Mouse (Mus musculus): ENCODE results near the gene Kremen2. TPM values are rescaled to one million over a fixed set of nuclear protein-coding genes. Genes with fewer than 3 reads are reported as not detected.
"Not testable (repeated sequence)": the region's sequence is repeated elsewhere in the genome, so short reads cannot be mapped to it uniquely, and the experiment has no call there.

Kremen2 gene
- polyA plus RNA-seq, 1 experiment from 2014 or later = 0.67 TPM

DNA sequence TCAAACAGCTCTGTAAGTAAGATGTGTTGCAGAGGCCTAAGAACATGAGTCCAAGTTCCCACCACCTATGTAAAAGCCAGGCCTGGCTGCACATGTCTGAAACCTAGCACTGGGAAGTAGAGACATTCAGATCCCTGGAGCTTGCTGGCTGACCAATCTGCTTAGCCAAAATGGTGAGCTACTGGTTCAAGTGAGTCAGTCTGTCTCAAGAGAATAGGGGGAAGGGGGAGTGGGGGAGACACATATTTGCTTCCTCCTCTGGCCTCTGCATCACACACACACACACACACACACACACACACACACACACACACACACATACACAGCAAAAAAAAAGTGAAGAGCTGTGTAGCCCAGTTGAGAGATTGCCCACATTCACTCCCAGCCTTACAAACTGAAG, 37.7 kb upstream of the Kremen2 start:
- H3K9me3 ChIP-seq (replicated peaks; ENCODE audit: control insufficient read depth, low read length) = no peaks in the 10 kb centered on the region
- no peaks in the 10 kb centered on the region for H3K36me3 ChIP-seq (ENCODE audit: control insufficient read depth, insufficient read depth, low read length)
- no peak for ATAC-seq (ENCODE audit: insufficient read depth, low FRiP score)
- no peak overlapping the region for H3K9ac ChIP-seq (ENCODE audit: low read length)
- H3K4me1 ChIP-seq (ENCODE audit: control insufficient read depth, insufficient read depth, low read length) = peaks cover 7% of the 10 kb centered on the region
- no peaks in the 10 kb centered on the region for H3K27me3 ChIP-seq (ENCODE audit: control insufficient read depth, insufficient read depth, low read length)
- H3K4me2 ChIP-seq (ENCODE audit: low read depth, low read length) = no peak overlapping the region
- no peak overlapping the region for H3K4me3 ChIP-seq (replicated peaks; ENCODE audit: low read length)
- no peak overlapping the region for H3K27ac ChIP-seq (ENCODE audit: low read length)

GRCm38 (mm10) chr17:23778447-23778846, 32.8 kb upstream of the Kremen2 start:
- Histone ChIP-seq H3K4me2 (ENCODE audit: low read depth, low read length) (no peak overlapping the region), H3K4me3 (replicated peaks; ENCODE audit: low read length) (no peak overlapping the region), H3K36me3 (ENCODE audit: control insufficient read depth, insufficient read depth, low read length) (no peaks in the 10 kb centered on the region), H3K9me3 (replicated peaks; ENCODE audit: control insufficient read depth, low read length) (no peaks in the 10 kb centered on the region), H3K4me1 (ENCODE audit: control insufficient read depth, insufficient read depth, low read length) (no peaks in the 10 kb centered on the region), H3K9ac (ENCODE audit: low read length) (no peak overlapping the region), H3K27me3 (ENCODE audit: control insufficient read depth, insufficient read depth, low read length) (no peaks in the 10 kb centered on the region), H3K27ac (ENCODE audit: low read length) (no peak overlapping the region)
- ATAC-seq (ENCODE audit: insufficient read depth, low FRiP score) = no peak
- 30% methylated on average over 2 of the region's 2 CpGs for WGBS

GRCm38 (mm10) chr17:23777141-23777540, 31.5 kb upstream of the Kremen2 start:
- WGBS = 67% methylated on average over 2 of the region's 2 CpGs

GRCm38 (mm10) chr17:23776216-23776615, 30.6 kb upstream of the Kremen2 start:
- Histone ChIP-seq H3K27me3 (ENCODE audit: control insufficient read depth, insufficient read depth, low read length) (no peaks in the 10 kb centered on the region), H3K9ac (ENCODE audit: low read length) (no peak overlapping the region), H3K9me3 (replicated peaks; ENCODE audit: control insufficient read depth, low read length) (no peaks in the 10 kb centered on the region), H3K27ac (ENCODE audit: low read length) (no peak overlapping the region), H3K4me1 (ENCODE audit: control insufficient read depth, insufficient read depth, low read length) (no peaks in the 10 kb centered on the region), H3K36me3 (ENCODE audit: control insufficient read depth, insufficient read depth, low read length) (no peaks in the 10 kb centered on the region), H3K4me3 (replicated peaks; ENCODE audit: low read length) (no peak overlapping the region), H3K4me2 (ENCODE audit: low read depth, low read length) (no peak overlapping the region)
- ATAC-seq (ENCODE audit: insufficient read depth, low FRiP score) = no peak
- 80% methylated on average over 10 of the region's 10 CpGs for WGBS

More at GRCm38 (mm10) chr17:23777141-23777540, 31.5 kb upstream of the Kremen2 start:
- H3K36me3 ChIP-seq (ENCODE audit: control insufficient read depth, insufficient read depth, low read length) = no peaks in the 10 kb centered on the region
- H3K4me1 ChIP-seq (ENCODE audit: control insufficient read depth, insufficient read depth, low read length) = no peaks in the 10 kb centered on the region
- H3K4me2 ChIP-seq (ENCODE audit: low read depth, low read length) = no peak overlapping the region
- H3K4me3 ChIP-seq (replicated peaks; ENCODE audit: low read length) = no peak overlapping the region
- H3K27ac ChIP-seq (ENCODE audit: low read length) = no peak overlapping the region
- no peaks in the 10 kb centered on the region for H3K9me3 ChIP-seq (replicated peaks; ENCODE audit: control insufficient read depth, low read length)
- no peak overlapping the region for H3K9ac ChIP-seq (ENCODE audit: low read length)
- no peak for ATAC-seq (ENCODE audit: insufficient read depth, low FRiP score)
- no peaks in the 10 kb centered on the region for H3K27me3 ChIP-seq (ENCODE audit: control insufficient read depth, insufficient read depth, low read length)

- H3K9ac ChIP-seq (ENCODE audit: low read length) = no peak overlapping the region
Measured at GRCm38 (mm10) chr17:23774090-23774489, 28.5 kb upstream of the Kremen2 start.

DNA sequence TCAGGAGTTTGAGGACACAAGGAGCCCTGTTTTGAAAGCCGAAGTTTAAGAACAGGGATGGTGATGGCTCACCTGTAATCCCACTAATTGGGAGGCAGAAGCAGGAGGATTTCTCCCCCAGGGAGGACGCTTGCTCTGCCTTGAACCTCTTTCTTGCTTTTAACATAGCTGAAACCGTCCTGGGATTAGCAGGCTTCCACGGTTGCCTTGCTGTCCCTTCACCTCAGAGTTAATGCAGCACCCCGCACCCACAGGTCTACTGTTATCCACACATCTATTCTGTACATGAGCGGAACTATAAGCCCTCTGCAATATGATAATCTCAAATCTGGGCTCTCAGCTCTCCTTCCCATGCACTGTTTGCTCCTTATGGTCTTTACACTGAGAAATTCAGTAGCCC, 28.0 kb upstream of the Kremen2 start:
- Histone ChIP-seq H3K27ac (ENCODE audit: low read length) (no peak overlapping the region), H3K9ac (ENCODE audit: low read length) (0 out of 2 replicates have a peak overlapping the region, but pooled peaks have one; percentile 14), H3K4me1 (ENCODE audit: control insufficient read depth, insufficient read depth, low read length) (0 out of 2 replicates have a peak, but pooled peaks cover 4% of the 10 kb centered on the region), H3K4me3 (replicated peaks; ENCODE audit: low read length) (no peak overlapping the region), H3K9me3 (replicated peaks; ENCODE audit: control insufficient read depth, low read length) (no peaks in the 10 kb centered on the region), H3K27me3 (ENCODE audit: control insufficient read depth, insufficient read depth, low read length) (no peaks in the 10 kb centered on the region), H3K36me3 (ENCODE audit: control insufficient read depth, insufficient read depth, low read length) (no peaks in the 10 kb centered on the region), H3K4me2 (ENCODE audit: low read depth, low read length) (no peak overlapping the region)
- 62% methylated on average over 6 of the region's 6 CpGs for WGBS
- ATAC-seq (ENCODE audit: insufficient read depth, low FRiP score) = no peak

More at GRCm38 (mm10) chr17:23774090-23774489, 28.5 kb upstream of the Kremen2 start:
- Histone ChIP-seq H3K4me1 (ENCODE audit: control insufficient read depth, insufficient read depth, low read length) (0 out of 2 replicates have a peak, but pooled peaks cover 4% of the 10 kb centered on the region), H3K27ac (ENCODE audit: low read length) (no peak overlapping the region), H3K9me3 (replicated peaks; ENCODE audit: control insufficient read depth, low read length) (no peaks in the 10 kb centered on the region), H3K4me3 (replicated peaks; ENCODE audit: low read length) (no peak overlapping the region), H3K27me3 (ENCODE audit: control insufficient read depth, insufficient read depth, low read length) (no peaks in the 10 kb centered on the region), H3K4me2 (ENCODE audit: low read depth, low read length) (no peak overlapping the region; the same call in 1 of the 2 replicates), H3K36me3 (ENCODE audit: control insufficient read depth, insufficient read depth, low read length) (no peaks in the 10 kb centered on the region)
- peak; percentile 53; the same call in 1 of the 2 replicates for ATAC-seq (ENCODE audit: insufficient read depth, low FRiP score)
- 4% methylated on average over 12 of the region's 12 CpGs for whole genome bisulfite sequencing

DNA sequence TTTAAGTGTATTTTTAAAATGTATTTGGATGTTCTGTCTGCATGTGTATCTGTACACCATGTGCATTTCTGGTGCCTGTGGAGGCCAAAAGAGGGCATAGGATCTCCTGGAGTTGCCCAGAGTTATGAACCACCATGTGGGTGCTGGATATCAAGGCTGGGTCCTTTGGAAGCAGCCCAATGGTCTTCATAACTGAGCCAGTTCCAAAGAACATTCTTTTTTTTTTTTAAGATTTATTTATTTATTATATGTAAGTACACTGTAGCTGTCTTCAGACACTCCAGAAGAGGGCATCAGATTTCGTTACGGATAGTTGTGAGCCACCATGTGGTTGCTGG, 26.6 kb upstream of the Kremen2 start:
- whole genome bisulfite sequencing = 84% methylated on average over 2 of the region's 2 CpGs
- not testable (repeated sequence) for H3K9ac ChIP-seq (ENCODE audit: low read length); H3K27ac ChIP-seq (ENCODE audit: low read length); H3K4me2 ChIP-seq (ENCODE audit: low read depth, low read length); H3K4me1 ChIP-seq (ENCODE audit: control insufficient read depth, insufficient read depth, low read length); H3K27me3 ChIP-seq (ENCODE audit: control insufficient read depth, insufficient read depth, low read length); H3K4me3 ChIP-seq (replicated peaks; ENCODE audit: low read length); H3K9me3 ChIP-seq (replicated peaks; ENCODE audit: control insufficient read depth, low read length); ATAC-seq (ENCODE audit: insufficient read depth, low FRiP score); H3K36me3 ChIP-seq (ENCODE audit: control insufficient read depth, insufficient read depth, low read length)

DNA sequence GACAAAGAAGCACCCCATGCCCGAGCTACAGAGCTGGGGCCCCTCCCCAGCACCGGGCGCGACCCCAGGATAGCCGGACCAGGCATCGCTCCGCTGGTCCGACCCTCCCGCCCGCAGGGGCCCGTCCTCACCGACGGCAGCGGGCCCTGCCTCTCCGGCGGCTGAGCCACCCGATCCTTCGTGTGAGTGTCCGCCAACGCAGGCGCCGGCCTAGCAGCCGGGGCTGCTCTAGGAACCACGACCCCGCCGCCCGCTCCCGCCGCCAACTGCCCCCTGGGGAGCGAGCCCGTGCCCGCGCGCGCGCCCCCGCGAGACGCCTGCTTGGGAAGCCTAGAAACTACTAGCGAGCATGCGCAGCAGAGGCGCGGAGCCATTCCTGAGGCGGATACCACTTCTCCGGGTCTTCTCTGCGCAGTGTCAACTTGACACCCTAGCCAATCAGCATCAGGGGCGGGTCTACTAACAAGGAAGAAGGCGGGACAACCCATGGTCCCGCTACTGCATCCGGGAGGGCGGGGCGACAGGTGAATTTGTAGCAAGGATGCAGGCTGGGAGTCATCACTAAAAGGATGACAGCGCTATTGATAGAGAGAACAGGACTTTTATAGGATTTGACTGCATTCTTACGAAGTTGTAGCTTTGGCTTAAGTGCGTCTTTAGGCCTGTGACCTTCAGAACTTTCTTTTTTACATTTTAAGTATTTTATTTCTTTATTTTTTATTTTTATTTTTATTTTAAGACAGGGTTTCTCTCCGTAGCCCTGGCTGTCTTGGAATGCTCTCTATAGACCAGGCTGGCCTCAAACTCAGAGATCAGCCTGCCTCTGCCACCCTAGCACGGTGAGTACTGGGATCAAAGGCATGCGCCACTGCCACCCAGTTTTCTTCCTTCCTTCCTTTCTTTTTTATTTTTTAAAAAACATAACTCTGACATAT, 25.9 kb upstream of the Kremen2 start, which contains the start of gene Flywch1:
TSS of gene Flywch1 (minus strand) at position 319 of the 935 bp plus-strand sequence.
- peak; percentile 99 for ATAC-seq (ENCODE audit: insufficient read depth, low FRiP score)

DNA sequence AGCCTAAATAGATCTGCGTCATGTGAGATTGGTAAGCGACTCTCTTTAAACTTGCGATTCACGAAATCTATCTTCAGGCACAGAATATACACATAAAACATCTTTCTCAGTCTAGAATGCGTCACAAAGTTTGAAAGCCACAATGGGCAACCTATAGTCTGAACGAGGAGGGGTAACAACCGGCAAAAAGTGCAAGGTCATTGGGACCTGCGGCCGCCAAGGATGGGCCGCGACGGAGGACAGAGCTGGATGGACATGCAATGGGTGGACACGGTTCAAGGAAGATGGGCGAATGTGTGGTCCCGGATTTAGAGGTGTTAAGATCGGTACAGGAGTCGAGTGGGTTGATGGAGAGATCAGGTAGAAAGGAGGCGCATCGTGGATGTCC, 25.3 kb upstream of the Kremen2 start:
- no peaks in the 10 kb centered on the region for H3K27me3 ChIP-seq (ENCODE audit: control insufficient read depth, insufficient read depth, low read length)
- H3K9me3 ChIP-seq (replicated peaks; ENCODE audit: control insufficient read depth, low read length) = no peaks in the 10 kb centered on the region
- peak overlapping the region; percentile 98 for H3K9ac ChIP-seq (ENCODE audit: low read length)
- ATAC-seq (ENCODE audit: insufficient read depth, low FRiP score) = peak; percentile 21; the same call in 1 of the 2 replicates
- WGBS = 1% methylated on average over 19 of the region's 19 CpGs
- 0 out of 2 replicates have a peak, but pooled peaks cover 4% of the 10 kb centered on the region for H3K4me1 ChIP-seq (ENCODE audit: control insufficient read depth, insufficient read depth, low read length)
- H3K36me3 ChIP-seq (ENCODE audit: control insufficient read depth, insufficient read depth, low read length) = no peaks in the 10 kb centered on the region
- peak overlapping the region; percentile 94 for H3K4me3 ChIP-seq (replicated peaks; ENCODE audit: low read length)
- peak overlapping the region; percentile 90 for H3K4me2 ChIP-seq (ENCODE audit: low read depth, low read length)
- H3K27ac ChIP-seq (ENCODE audit: low read length) = peak overlapping the region; percentile 79; the same call in 1 of the 2 replicates

More for the DNA sequence above, 25.9 kb upstream of the Kremen2 start, which contains the start of gene Flywch1:
- Histone ChIP-seq H3K4me3 (replicated peaks; ENCODE audit: low read length) (peak within 1 kb of the TSS; percentile 94), H3K36me3 (ENCODE audit: control insufficient read depth, insufficient read depth, low read length) (no peaks in the 10 kb centered on the region), H3K4me2 (ENCODE audit: low read depth, low read length) (peak within 1 kb of the TSS; percentile 90), H3K9me3 (replicated peaks; ENCODE audit: control insufficient read depth, low read length) (no peaks in the 10 kb centered on the region), H3K4me1 (ENCODE audit: control insufficient read depth, insufficient read depth, low read length) (0 out of 2 replicates have a peak, but pooled peaks cover 4% of the 10 kb centered on the region), H3K9ac (ENCODE audit: low read length) (peak within 1 kb of the TSS; percentile 98), H3K27ac (ENCODE audit: low read length) (peak within 1 kb of the TSS; percentile 79; the same call in 1 of the 2 replicates), H3K27me3 (ENCODE audit: control insufficient read depth, insufficient read depth, low read length) (no peaks in the 10 kb centered on the region)
- 3% methylated on average over 57 of the region's 58 CpGs for WGBS

Measured in stomach, embryonic 16.5 days (tissue).